Comparison of ENCODE assay signal across 15 mouse cellular contexts in genomic region chr9:63774854-63775483, GRCm38 (mm10). TPM values are rescaled to one million over a fixed set of nuclear protein-coding genes. Genes with fewer than 3 reads are reported as not detected.
DNase-seq lines count a peak whose midpoint lies in the region; ATAC-seq and TF ChIP-seq lines count a peak whose summit lies in the region.
"Had no signal": no experiment of that assay in that cellular context is flagged by ENCODE, and none has a peak within 500 bp of the region (broad histone marks: within the 10 kb centered on the region; RNA-seq: fewer than 3 reads in every experiment).

No protein-coding gene starts in this region.

- peaks cover 27% of the 10 kb centered on the region for H3K4me1 ChIP-seq in small intestine, adult 2 months (ENCODE audit: control insufficient read depth, insufficient read depth, insufficient read length, low read length)
- H3K4me1 ChIP-seq in forebrain, postnatal 0 days (ENCODE audit: insufficient read depth), result no peaks in the 10 kb centered on the region

- H3K9me3 ChIP-seq in forebrain, postnatal 0 days (ENCODE audit: low read length), result no peaks in the 10 kb centered on the region
- H3K9me3 ChIP-seq: heart, embryonic 13.5 days; limb, embryonic 15.5 days had no signal

- H3K4me3 ChIP-seq in small intestine, adult 2 months (ENCODE audit: low read depth, low read length), result no peak overlapping the region
- no peak overlapping the region for H3K4me3 ChIP-seq in forebrain, postnatal 0 days (ENCODE audit: low read depth, low read length)
- H3K4me3 ChIP-seq: heart, embryonic 13.5 days; limb, embryonic 15.5 days had no signal

- no peaks in the 10 kb centered on the region for H3K36me3 ChIP-seq in small intestine, adult 2 months (ENCODE audit: control insufficient read depth, insufficient read depth, low read length)
- no peaks in the 10 kb centered on the region for H3K36me3 ChIP-seq in forebrain, postnatal 0 days (ENCODE audit: insufficient read depth)
- H3K36me3 ChIP-seq: heart, embryonic 13.5 days; limb, embryonic 15.5 days had no signal

- peak; percentile 36; the same call in 1 of the 2 replicates for ATAC-seq in erythroblast, adult 5-6 weeks (replicated peaks; ENCODE audit: low FRiP score, poor library complexity, severe bottlenecking)
- ATAC-seq in forebrain, postnatal 0 days, result no peak
- ATAC-seq: CD4-positive, CD25-positive, alpha-beta regulatory T cell, adult 4 months; Patski had no signal

- 19% methylated on average over 6 of the region's 6 CpGs for WGBS in small intestine, adult 2 months
- WGBS in forebrain, postnatal 0 days, result 94% methylated on average over 6 of the region's 6 CpGs

- H3K9ac ChIP-seq in forebrain, postnatal 0 days, result no peak overlapping the region
- H3K9ac ChIP-seq: heart, embryonic 13.5 days; hindbrain, embryonic 14.5 days; limb, embryonic 15.5 days had no signal

- peak; percentile 55; the same call in 1 of the 2 replicates for TF ChIP-seq POLR2A in small intestine, adult 2 months (IDR thresholded peaks at IDR 0.05; ENCODE audit: low read depth, low read length)

- TF ChIP-seq CTCF in small intestine, adult 2 months (IDR thresholded peaks at IDR 0.05; ENCODE audit: extremely low read depth, insufficient read length, insufficient replicate concordance, low read depth, low read length), result no peak
- TF ChIP-seq CTCF in forebrain, postnatal 0 days (IDR thresholded peaks at IDR 0.05; ENCODE audit: low read depth), result no peak

- DNase-seq in kidney, adult 11 months, result peak; percentile 69
- DNase-seq in kidney, postnatal 36 days, result peak; percentile 63 to 73
- no peak for DNase-seq in thymus, adult 18-20 months
- DNase-seq in forebrain, postnatal 0 days, result no peak
- no peak for DNase-seq in thymus, postnatal 4 days
- DNase-seq: adrenal gland, adult 2 months; layer of hippocampus, postnatal 36 days; thymus, postnatal 25 days had no signal

- no peaks in the 10 kb centered on the region for H3K27me3 ChIP-seq in small intestine, adult 2 months (ENCODE audit: control insufficient read depth, insufficient read depth, low read length)
- no peaks in the 10 kb centered on the region; the same call in 1 of the 2 replicates for H3K27me3 ChIP-seq in forebrain, postnatal 0 days (ENCODE audit: insufficient read depth, low read length)
- H3K27me3 ChIP-seq: limb, embryonic 15.5 days; Patski had no signal

- peak overlapping the region; percentile 97 for H3K27ac ChIP-seq in small intestine, adult 2 months (ENCODE audit: insufficient read depth, low read depth, low read length)
- H3K27ac ChIP-seq in forebrain, postnatal 0 days (ENCODE audit: low read depth, low read length), result no peak overlapping the region
- H3K27ac ChIP-seq: heart, embryonic 13.5 days; hindbrain, embryonic 14.5 days; limb, embryonic 15.5 days had no signal

- no peak overlapping the region for H3K4me2 ChIP-seq in forebrain, postnatal 0 days (ENCODE audit: low read depth)
- H3K4me2 ChIP-seq: heart, embryonic 13.5 days; hindbrain, embryonic 14.5 days; limb, embryonic 15.5 days had no signal

RNA-seq across cellular contexts. Expression of gene Smad3, which starts 17.2 kb away (rescaled TPM):
- total RNA-seq in erythroblast, adult 5-6 weeks (2015; ENCODE audit: low replicate concordance), result 3.5 and 14.6 TPM in 2 replicates
- total RNA-seq in erythroblast, adult 5-6 weeks (2017; ENCODE audit: low replicate concordance), result 2.7 and 2.8 TPM in 2 replicates
- polyA plus RNA-seq in small intestine, adult 2 months (2012; rRNA removed), result 13.9 and 21.6 TPM in 2 replicates
- 16.0 and 17.6 TPM in 2 replicates for total RNA-seq in forebrain, postnatal 0 days (2014; rRNA removed)
- 5.0 and 5.5 TPM in 2 replicates for polyA plus RNA-seq in forebrain, postnatal 0 days (2015; fragmentation: Nextera tagmentation; extraction: Ambion mirVana)

Comparison
In these comparisons a context has a peak if more than half of its experiments do, and no peak if none do; other contexts are left out.
1. DNase-seq: peak in kidney, adult 11 months (single experiment) and kidney, postnatal 36 days (2 of 2); none in thymus, adult 18-20 months (0 of 2), forebrain, postnatal 0 days (single experiment) and thymus, postnatal 4 days (single experiment).